Mouse (Mus musculus) left cerebral cortex, adult 11 months (tissue): ENCODE data around the gene Gucy1b2.

Source experiments
- DNase-seq: peaks from one replicate; pipeline ENCODE4 v3.0.0; 2022; ENCODE audit warnings: low spot score

The Gucy1b2 gene

GRCm38 (mm10) chr14:62456239-62456747 lies at the start of gene Gucy1b2:
Gucy1b2 (minus strand) TSS chr14:62456289.
- no peak for DNase-seq

GRCm38 (mm10) chr14:62497391-62497790 lies 41.3 kb upstream of the Gucy1b2 start:
- DNase-seq: no peak

GRCm38 (mm10) chr14:62496501-62496900 lies 40.4 kb upstream of the Gucy1b2 start:
- no peak for DNase-seq

GRCm38 (mm10) chr14:62493456-62493855 lies 37.4 kb upstream of the Gucy1b2 start:
- DNase-seq: no peak

GRCm38 (mm10) chr14:62492196-62492850 lies 36.2 kb upstream of the Gucy1b2 start:
- DNase-seq: peak; percentile 61

- no peak for DNase-seq
Observed at GRCm38 (mm10) chr14:62488270-62488669, 32.2 kb upstream of the Gucy1b2 start.

GRCm38 (mm10) chr14:62481381-62481780 lies 25.3 kb upstream of the Gucy1b2 start:
- no peak for DNase-seq

GRCm38 (mm10) chr14:62479395-62479794 lies 23.3 kb upstream of the Gucy1b2 start:
- no peak for DNase-seq

GRCm38 (mm10) chr14:62474481-62474880 lies 18.4 kb upstream of the Gucy1b2 start:
- DNase-seq: no peak

- no peak for DNase-seq
Observed at GRCm38 (mm10) chr14:62472061-62472460, 16.0 kb upstream of the Gucy1b2 start.

- no peak for DNase-seq
Observed at GRCm38 (mm10) chr14:62468753-62469125, 12.7 kb upstream of the Gucy1b2 start.

GRCm38 (mm10) chr14:62468119-62468752 lies 12.1 kb upstream of the Gucy1b2 start:
- DNase-seq: no peak

- DNase-seq: no peak
Observed at GRCm38 (mm10) chr14:62464966-62465365, 8.9 kb upstream of the Gucy1b2 start.

GRCm38 (mm10) chr14:62459541-62459940 lies 3.5 kb upstream of the Gucy1b2 start:
- no peak for DNase-seq

- DNase-seq: peak; percentile 73
Observed at GRCm38 (mm10) chr14:62457420-62458181, 1.5 kb upstream of the Gucy1b2 start.

- no peak for DNase-seq
Observed at GRCm38 (mm10) chr14:62455570-62455879, 564 bp downstream of the Gucy1b2 start.

- DNase-seq: no peak
Observed at GRCm38 (mm10) chr14:62454760-62455569, 1.1 kb downstream of the Gucy1b2 start.

- DNase-seq: no peak
Observed at GRCm38 (mm10) chr14:62454136-62454535, 2.0 kb downstream of the Gucy1b2 start.

- no peak for DNase-seq
Observed at GRCm38 (mm10) chr14:62453276-62453675, 2.8 kb downstream of the Gucy1b2 start.

GRCm38 (mm10) chr14:62450706-62451105 lies 5.4 kb downstream of the Gucy1b2 start:
- no peak for DNase-seq

- DNase-seq: no peak
Observed at GRCm38 (mm10) chr14:62447214-62447548, 8.9 kb downstream of the Gucy1b2 start.
